In genomic region chr9:116928338-116928737, GRCm38 (mm10) we compare ENCODE assay signal across 11 mouse cellular contexts.
"Had no signal": no experiment of that assay in that cellular context is flagged by ENCODE, and none has a peak within 500 bp of the region (broad histone marks: within the 10 kb centered on the region; RNA-seq: fewer than 3 reads in every experiment).

No protein-coding gene starts in this region.

- ATAC-seq: liver, embryonic 12.5 days had no signal

- H3K36me3 ChIP-seq: limb, embryonic 15.5 days; liver, embryonic 12.5 days; neural tube, embryonic 12.5 days; stomach, embryonic 15.5 days had no signal

- DNase-seq: kidney, adult 11 months; kidney, postnatal 14 days; midbrain, embryonic 14.5 days; right cerebral cortex, postnatal 14 days; thymus, adult 2 months; thymus, postnatal 25 days had no signal

- H3K4me1 ChIP-seq: liver, embryonic 12.5 days; neural tube, embryonic 12.5 days; stomach, embryonic 15.5 days had no signal

- H3K27me3 ChIP-seq: limb, embryonic 15.5 days; liver, embryonic 12.5 days; stomach, embryonic 15.5 days had no signal

- H3K4me3 ChIP-seq: left cerebral cortex, adult 2 months; limb, embryonic 15.5 days; liver, embryonic 12.5 days; neural tube, embryonic 12.5 days; stomach, embryonic 15.5 days had no signal

- H3K27ac ChIP-seq: left cerebral cortex, adult 2 months; limb, embryonic 15.5 days; liver, embryonic 12.5 days; neural tube, embryonic 12.5 days; stomach, embryonic 15.5 days had no signal

- H3K9me3 ChIP-seq: limb, embryonic 15.5 days; liver, embryonic 12.5 days; neural tube, embryonic 12.5 days; stomach, embryonic 15.5 days had no signal

- H3K4me2 ChIP-seq: limb, embryonic 15.5 days; liver, embryonic 12.5 days; neural tube, embryonic 12.5 days; stomach, embryonic 15.5 days had no signal

- H3K9ac ChIP-seq: limb, embryonic 15.5 days; liver, embryonic 12.5 days; neural tube, embryonic 12.5 days; stomach, embryonic 15.5 days had no signal
